Mouse (Mus musculus): ENCODE measurements around the gene Olfr985.

Olfr985 gene

DNA sequence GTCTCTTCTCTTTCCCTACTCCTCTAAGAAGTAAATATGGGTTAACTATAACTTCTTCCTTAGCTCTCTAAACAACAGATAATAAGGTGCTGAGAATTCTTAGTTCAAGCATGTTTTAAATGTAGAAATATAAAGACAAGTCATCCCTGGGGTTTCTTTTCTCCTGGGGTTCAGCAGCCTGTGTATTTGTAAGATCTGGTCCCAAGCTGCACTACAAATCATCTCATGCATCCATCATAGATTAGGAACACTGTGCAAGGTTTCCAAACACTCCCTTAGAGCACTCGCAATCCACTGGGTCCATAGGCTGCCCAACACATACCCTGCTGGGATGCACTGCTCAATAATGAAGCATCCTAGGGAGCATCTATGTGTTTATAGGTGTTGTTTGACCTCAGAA lies at the start of gene Olfr985:
Olfr985 (minus strand) TSS at position 101 of the 400 bp plus-strand sequence.
- no peak for DNase-seq

- no peak for DNase-seq
These were observed 47.0 kb upstream of the Olfr985 start for GRCm38 (mm10) chr9:40177017-40177416.

GRCm38 (mm10) chr9:40166446-40166845 lies 36.5 kb upstream of the Olfr985 start:
- DNase-seq, result no peak

DNA sequence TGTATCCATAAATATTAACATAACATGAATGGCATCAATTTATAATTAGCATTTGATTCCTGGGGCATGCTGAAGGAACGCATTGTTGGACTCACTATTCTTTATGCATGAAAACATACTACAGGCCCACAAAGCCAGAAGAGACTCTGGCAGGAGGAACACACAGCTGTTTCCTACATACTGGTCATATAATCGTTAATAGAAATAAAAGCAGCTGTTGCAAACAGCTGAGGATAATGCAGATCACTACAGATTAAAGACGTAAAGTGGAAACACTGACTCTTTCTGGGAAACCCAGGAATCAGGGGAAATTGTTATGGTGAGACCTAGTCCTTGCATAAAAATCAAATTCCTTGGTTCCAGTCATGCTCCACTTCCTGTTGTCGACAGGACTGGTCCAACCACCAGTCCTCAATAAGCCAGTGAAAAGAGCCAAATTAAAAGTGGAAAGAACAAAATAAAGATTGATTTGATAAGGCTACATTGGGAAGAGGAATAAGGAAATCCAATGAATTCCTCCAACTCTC lies 25.2 kb upstream of the Olfr985 start:
- no peak for DNase-seq

DNA sequence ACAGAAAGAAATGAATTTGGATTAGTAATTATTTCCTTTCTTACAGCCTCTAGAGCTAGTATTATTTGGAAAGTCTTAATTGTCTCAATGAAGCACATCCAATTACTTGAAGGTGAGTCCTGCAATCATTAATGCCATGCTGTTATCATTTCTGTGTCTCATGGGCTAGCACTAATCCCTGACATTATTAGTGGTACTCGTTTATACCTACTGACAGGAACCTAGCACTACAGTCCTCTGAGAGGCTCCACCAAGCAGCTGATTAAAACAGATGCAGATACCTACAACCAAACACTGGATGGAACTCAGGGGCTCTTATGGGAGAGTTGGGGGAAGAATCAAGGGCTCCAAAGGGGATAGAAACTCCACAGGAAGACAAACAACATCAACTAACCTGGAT lies 11.6 kb upstream of the Olfr985 start:
- no peak for DNase-seq

DNA sequence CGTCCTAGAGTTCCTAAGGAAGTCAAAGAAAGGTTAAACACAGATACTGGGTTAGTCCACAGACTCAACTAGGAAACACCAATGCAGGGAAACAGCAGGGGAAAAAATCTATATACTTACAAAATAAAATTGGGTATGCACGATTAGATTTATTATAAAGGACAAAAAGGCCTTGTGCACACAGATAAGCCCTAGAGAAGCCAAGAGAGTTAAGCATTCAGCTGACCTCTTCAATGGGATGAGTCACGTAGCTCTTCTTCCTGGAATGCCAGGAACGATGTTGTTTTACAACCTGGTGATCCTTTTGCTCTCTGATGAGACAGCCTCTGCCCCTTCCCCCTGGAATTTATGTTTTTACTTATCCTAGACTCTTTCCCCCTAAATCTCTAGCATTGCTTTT lies 9.5 kb upstream of the Olfr985 start:
- no peak for DNase-seq

GRCm38 (mm10) chr9:40136987-40137688 lies 7.2 kb upstream of the Olfr985 start:
- no peak for DNase-seq

- no peak for DNase-seq
These were observed 572 bp upstream of the Olfr985 start for GRCm38 (mm10) chr9:40130556-40130955.

DNA sequence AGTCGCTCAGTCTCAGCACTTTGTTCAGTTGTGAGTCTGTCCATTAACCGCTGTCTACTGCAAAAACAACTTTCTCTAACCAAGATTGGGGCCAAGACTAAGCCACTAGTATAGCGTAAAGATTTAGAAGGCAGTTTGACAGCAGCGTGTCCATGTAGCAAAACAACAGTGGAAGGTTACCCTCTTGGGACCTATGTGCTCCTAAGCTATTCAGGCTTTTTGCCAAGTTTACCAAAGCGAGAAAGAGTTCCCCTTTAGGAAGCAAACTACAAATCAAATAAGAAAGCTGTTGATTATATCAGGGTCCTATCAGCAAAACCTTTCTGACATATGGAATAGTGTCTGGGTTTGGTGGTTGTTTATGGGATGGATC lies 12.7 kb downstream of the Olfr985 start:
- no peak for DNase-seq

- no peak for DNase-seq
These were observed 13.2 kb downstream of the Olfr985 start for GRCm38 (mm10) chr9:40116645-40117286.

- DNase-seq, result no peak
These were observed 15.9 kb downstream of the Olfr985 start, which contains the start of gene Olfr984 for GRCm38 (mm10) chr9:40114106-40114505. Gene Olfr984 (minus strand): TSS chr9:40114206.

DNA sequence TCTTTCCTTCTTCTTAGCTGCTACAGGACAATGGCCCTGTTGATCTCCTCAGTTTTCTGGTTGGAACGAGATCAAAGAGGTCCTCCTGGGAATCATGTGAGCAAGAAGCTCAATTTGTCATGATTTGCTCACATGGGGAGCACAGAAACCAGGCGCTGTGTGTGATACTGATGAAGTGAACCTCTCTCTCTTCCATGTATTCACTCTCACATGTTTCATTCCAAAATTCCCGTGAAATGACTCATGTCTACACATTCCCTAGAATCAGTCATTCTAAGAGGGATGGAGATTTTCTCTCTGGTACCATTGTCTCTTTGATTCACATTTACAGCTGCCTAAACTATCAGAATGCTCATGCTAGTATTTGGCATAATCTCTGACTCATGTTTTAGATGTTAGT lies 35.2 kb downstream of the Olfr985 start:
- no peak for DNase-seq

DNA sequence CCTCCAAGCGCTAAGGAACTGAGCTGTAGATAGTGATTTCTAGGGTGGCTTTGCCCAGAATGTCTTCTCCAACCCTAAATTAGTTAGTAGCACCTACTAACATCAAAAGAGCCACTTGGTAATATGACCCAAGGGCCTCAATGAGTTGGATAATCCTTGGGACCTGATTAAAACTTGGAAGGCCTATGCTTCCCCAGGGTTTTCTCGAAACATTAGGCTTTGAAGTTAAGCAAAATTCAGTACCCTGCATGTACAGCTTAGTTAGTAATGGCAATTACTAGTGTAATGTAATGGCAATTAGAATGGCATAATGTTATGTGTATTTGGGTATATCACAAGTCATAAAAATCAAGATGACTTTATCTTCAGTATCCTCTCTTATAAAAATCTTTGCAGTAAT lies 36.5 kb downstream of the Olfr985 start, which contains the start of gene Olfr983:
Olfr983 (minus strand) TSS at position 101 of the 400 bp plus-strand sequence.
- no peak for DNase-seq

All from right cerebral cortex, postnatal 4 days (tissue).